Mouse (Mus musculus) kidney, embryonic 15.5 days (tissue): ENCODE data around the gene Grm8. TPM values are rescaled to one million over a fixed set of nuclear protein-coding genes. Genes with fewer than 3 reads are reported as not detected.

ENCODE experiments used
- ATAC-seq: fragments of 200-750 bp; cut with Nextera tagmentation; replicated peaks from 2 replicates; pipeline ENCODE4 v1.8.0; 2017; ENCODE audit warnings: moderate TSS enrichment; ENCODE audit not compliant: low FRiP score
- H3K27ac ChIP-seq: fragments of 300-500 bp; sonication (generic); 2 replicates; pipeline ENCODE4 v1.5.1; 2015; ENCODE audit warnings: mild to moderate bottlenecking, inconsistent platforms
- H3K27me3 ChIP-seq: fragments of 300-500 bp; sonication (generic); 2 replicates; pipeline ENCODE4 v1.6.1; 2015; ENCODE audit warnings: inconsistent platforms
- H3K36me3 ChIP-seq: fragments of 300-500 bp; sonication (generic); 2 replicates; pipeline ENCODE4 v1.6.1; 2015; ENCODE audit warnings: inconsistent platforms
- H3K4me1 ChIP-seq: fragments of 300-500 bp; sonication (generic); 2 replicates; pipeline ENCODE4 v1.6.1; 2015; ENCODE audit warnings: inconsistent platforms
- H3K4me2 ChIP-seq: fragments of 300-500 bp; sonication (generic); 2 replicates; pipeline ENCODE4 v1.6.1; 2015; ENCODE audit warnings: moderate library complexity, mild to moderate bottlenecking, inconsistent platforms
- H3K4me3 ChIP-seq: fragments of 300-500 bp; sonication (generic); replicated peaks from 2 replicates; pipeline ENCODE4 v1.5.1; 2015; ENCODE audit warnings: mild to moderate bottlenecking, inconsistent platforms
- H3K9ac ChIP-seq: fragments of 300-500 bp; sonication (generic); 2 replicates; pipeline ENCODE4 v1.6.1; 2015; ENCODE audit warnings: mild to moderate bottlenecking, inconsistent platforms
- H3K9me3 ChIP-seq: fragments of 300-500 bp; sonication (generic); replicated peaks from 2 replicates; pipeline ENCODE4 v1.6.1; 2016; ENCODE audit warnings: inconsistent platforms
- WGBS: fragments of 180-500 bp; shearing (Covaris S2); methylation state at CpG from one replicate; pipeline ENCODE4 v1.1.7; 2015; ENCODE audit warnings: mixed read lengths; 5-methylcytosine and 5-hydroxymethylcytosine counted together
- polyA plus RNA-seq: library from polyadenylated mRNA; unstranded; fragments of >200 nt; fragmentation: Nextera tagmentation; extraction: Ambion mirVana; gene quantifications from 2 replicates; pipeline ENCODE4 v1.2.1, GENCODE M21; 2015

Grm8 gene
- polyA plus RNA-seq, 1 experiment from 2014 or later, result 0.45 TPM

GRCm38 (mm10) chr6:28114916-28115315 lies 20.1 kb downstream of the Grm8 start:
- no peaks in the 10 kb centered on the region for H3K27me3 ChIP-seq
- 100% methylated on average over 1 of the region's 1 CpGs for WGBS
- no peaks in the 10 kb centered on the region for H3K4me1 ChIP-seq
- no peak overlapping the region for H3K9ac ChIP-seq
- H3K4me2 ChIP-seq, result no peak overlapping the region
- no peak overlapping the region for H3K27ac ChIP-seq
- H3K36me3 ChIP-seq, result no peaks in the 10 kb centered on the region
- no peaks in the 10 kb centered on the region for H3K9me3 ChIP-seq
- H3K4me3 ChIP-seq, result no peak overlapping the region
- ATAC-seq, result no peak

DNA sequence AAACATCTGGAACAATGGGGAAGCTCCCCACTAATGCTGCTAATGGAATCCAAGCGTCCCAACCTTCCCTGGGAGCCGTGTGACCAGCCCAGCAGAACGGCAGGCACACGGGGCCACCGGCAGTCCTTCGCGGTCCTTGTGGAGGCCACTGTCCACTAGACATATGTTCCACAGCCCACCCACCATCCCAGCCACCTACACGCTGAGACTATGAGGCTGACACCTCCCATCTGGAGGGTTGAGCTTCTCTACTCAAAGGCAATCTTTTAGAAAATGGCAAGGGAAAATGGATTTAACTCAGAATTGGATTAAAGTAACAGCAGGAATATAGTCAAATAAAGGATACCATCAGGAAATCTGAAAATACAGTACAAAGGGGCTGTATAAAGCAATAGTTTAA lies 23.4 kb downstream of the Grm8 start:
- ATAC-seq, result no peak
- no peaks in the 10 kb centered on the region for H3K36me3 ChIP-seq

GRCm38 (mm10) chr6:28102608-28103316 lies 32.2 kb downstream of the Grm8 start:
- no peaks in the 10 kb centered on the region for H3K9me3 ChIP-seq
- H3K4me3 ChIP-seq, result no peak overlapping the region
- no peaks in the 10 kb centered on the region for H3K4me1 ChIP-seq
- no peaks in the 10 kb centered on the region for H3K27me3 ChIP-seq
- 32% methylated on average over 9 of the region's 9 CpGs for WGBS
- H3K4me2 ChIP-seq, result no peak overlapping the region
- no peaks in the 10 kb centered on the region for H3K36me3 ChIP-seq
- no peak overlapping the region for H3K9ac ChIP-seq
- no peak overlapping the region for H3K27ac ChIP-seq
- no peak for ATAC-seq

More for the DNA sequence above, 23.4 kb downstream of the Grm8 start:
- H3K4me2 ChIP-seq, result no peak overlapping the region
- no peak overlapping the region for H3K27ac ChIP-seq
- WGBS, result 86% methylated on average over 8 of the region's 8 CpGs
- H3K9me3 ChIP-seq, result no peaks in the 10 kb centered on the region
- H3K4me1 ChIP-seq, result no peaks in the 10 kb centered on the region
- H3K9ac ChIP-seq, result no peak overlapping the region
- H3K4me3 ChIP-seq, result no peak overlapping the region
- no peaks in the 10 kb centered on the region for H3K27me3 ChIP-seq

DNA sequence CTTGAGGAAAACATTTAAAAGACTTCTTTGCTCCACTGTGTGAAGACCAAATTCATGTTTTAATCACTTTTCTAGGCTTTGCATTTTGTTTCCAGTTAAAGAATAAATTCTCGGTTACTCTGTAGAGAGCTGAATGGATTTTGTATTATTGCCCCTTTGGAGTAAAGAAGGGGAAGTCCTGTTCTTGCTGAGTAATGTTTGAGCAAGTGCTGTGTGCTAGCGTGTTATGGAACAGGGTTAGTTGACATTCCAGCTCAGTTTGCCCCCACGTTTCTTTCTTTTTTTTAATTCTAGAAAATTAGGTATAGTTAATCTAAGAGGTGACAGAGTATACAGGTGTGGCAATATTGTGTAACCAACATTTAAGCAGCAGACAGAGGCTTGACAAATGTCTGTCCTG lies 35.0 kb downstream of the Grm8 start:
- Histone ChIP-seq H3K4me2 (no peak overlapping the region), H3K36me3 (no peaks in the 10 kb centered on the region), H3K27me3 (no peaks in the 10 kb centered on the region), H3K4me3 (no peak overlapping the region), H3K9ac (no peak overlapping the region), H3K4me1 (no peaks in the 10 kb centered on the region), H3K9me3 (no peaks in the 10 kb centered on the region), H3K27ac (no peak overlapping the region)
- WGBS, result 85% methylated on average over 3 of the region's 3 CpGs
- ATAC-seq, result no peak

DNA sequence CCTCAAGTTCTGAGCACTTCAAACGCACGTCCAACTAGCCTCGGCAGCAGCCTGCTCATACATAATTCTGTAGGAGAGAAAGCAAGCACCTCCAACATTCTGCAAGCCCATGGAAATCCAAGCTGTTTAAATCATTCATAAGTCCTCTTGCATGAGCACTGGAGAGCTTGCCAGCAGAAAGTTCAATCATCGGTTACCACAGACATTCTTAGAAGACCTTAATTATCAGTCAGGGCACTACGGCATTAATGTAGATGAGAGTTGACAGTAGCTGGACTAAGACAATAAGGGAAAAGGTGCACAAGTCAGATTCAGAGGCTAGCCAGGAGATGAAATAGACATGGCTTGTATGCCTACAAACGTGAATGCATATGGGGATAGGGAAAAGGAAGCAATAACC lies 42.5 kb downstream of the Grm8 start:
- WGBS, result 85% methylated on average over 6 of the region's 6 CpGs
- no peaks in the 10 kb centered on the region for H3K36me3 ChIP-seq

DNA sequence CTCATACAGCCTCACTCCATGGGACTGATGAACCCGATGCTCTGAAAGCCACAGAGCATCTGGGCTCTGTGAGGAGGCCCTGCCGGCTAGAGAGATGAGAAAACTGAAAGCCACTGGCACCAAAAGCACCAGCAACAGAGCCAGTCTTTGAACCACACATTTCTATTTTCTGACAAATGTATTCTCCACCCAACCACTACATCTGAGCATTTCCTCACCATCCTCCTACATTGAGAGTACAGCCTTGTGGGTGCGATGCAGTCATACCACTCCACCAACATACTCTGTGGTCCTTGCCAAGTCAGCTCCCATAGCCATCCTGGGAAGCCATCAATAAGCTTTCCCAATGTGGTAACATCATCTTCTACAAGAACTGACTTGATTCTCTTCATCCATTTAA lies 43.1 kb downstream of the Grm8 start:
- ATAC-seq, result no peak
- no peak overlapping the region for H3K27ac ChIP-seq
- 88% methylated on average over 3 of the region's 3 CpGs for WGBS

More for the DNA sequence above, 42.5 kb downstream of the Grm8 start:
- H3K4me2 ChIP-seq, result no peak overlapping the region
- H3K27me3 ChIP-seq, result no peaks in the 10 kb centered on the region
- no peak overlapping the region for H3K4me3 ChIP-seq
- no peaks in the 10 kb centered on the region for H3K9me3 ChIP-seq
- no peak overlapping the region for H3K27ac ChIP-seq
- no peak for ATAC-seq
- no peaks in the 10 kb centered on the region for H3K4me1 ChIP-seq
- H3K9ac ChIP-seq, result no peak overlapping the region

DNA sequence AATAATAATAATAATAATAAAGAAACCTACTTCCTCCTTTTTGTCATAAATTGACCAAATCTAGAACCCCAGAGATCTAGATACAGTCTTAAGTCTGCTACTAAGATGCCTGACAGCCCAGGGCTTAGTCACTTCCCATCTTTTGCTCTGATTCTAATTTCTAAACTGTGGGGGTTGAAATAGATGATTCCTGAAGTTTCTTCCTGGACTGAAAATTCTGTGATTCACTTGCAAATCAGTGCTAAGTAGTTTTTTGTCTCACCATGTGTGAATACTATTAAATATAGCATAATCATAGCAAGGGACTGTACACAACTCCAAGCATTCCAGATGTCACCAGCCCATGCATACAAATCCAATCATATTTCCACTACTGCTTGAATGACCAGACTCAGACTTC lies 44.0 kb downstream of the Grm8 start:
- Histone ChIP-seq H3K4me3 (no peak overlapping the region), H3K9me3 (no peaks in the 10 kb centered on the region), H3K4me1 (no peaks in the 10 kb centered on the region), H3K36me3 (no peaks in the 10 kb centered on the region), H3K27ac (no peak overlapping the region), H3K9ac (no peak overlapping the region), H3K27me3 (no peaks in the 10 kb centered on the region), H3K4me2 (no peak overlapping the region)
- ATAC-seq, result no peak

More for the DNA sequence above, 43.1 kb downstream of the Grm8 start:
- Histone ChIP-seq H3K36me3 (no peaks in the 10 kb centered on the region), H3K27me3 (no peaks in the 10 kb centered on the region), H3K9me3 (no peaks in the 10 kb centered on the region), H3K4me2 (no peak overlapping the region), H3K4me3 (no peak overlapping the region), H3K4me1 (no peaks in the 10 kb centered on the region), H3K9ac (no peak overlapping the region)

- no peak overlapping the region for H3K4me3 ChIP-seq
- peaks cover 7% of the 10 kb centered on the region for H3K4me1 ChIP-seq
- H3K4me2 ChIP-seq, result no peak overlapping the region
- H3K9ac ChIP-seq, result no peak overlapping the region
- 27% methylated on average over 3 of the region's 3 CpGs for WGBS
- no peaks in the 10 kb centered on the region for H3K36me3 ChIP-seq
- no peaks in the 10 kb centered on the region for H3K27me3 ChIP-seq
- H3K27ac ChIP-seq, result no peak overlapping the region
- no peak for ATAC-seq
- no peaks in the 10 kb centered on the region for H3K9me3 ChIP-seq
Observed at GRCm38 (mm10) chr6:28075534-28075933, 59.4 kb downstream of the Grm8 start.

DNA sequence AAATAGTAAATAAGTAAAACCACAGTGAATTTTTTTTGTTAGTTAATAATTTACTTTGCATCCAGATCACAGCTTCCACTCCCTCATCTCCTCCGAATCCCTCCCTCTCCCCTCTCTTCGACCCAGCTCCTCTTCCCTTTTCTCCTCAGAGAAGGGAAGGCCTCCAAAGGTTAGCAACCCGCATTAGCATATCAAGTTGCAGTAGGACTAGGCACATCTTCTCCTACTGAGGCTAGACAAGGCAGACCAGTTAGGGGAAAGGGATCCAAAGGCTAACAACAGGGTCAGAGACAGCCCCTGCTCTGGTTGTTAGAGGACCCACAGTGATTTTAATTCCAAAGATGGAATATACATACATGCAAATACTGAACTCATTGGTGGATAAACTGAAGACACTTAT lies 60.5 kb downstream of the Grm8 start:
- Histone ChIP-seq H3K4me2 (no peak overlapping the region), H3K4me1 (peaks cover 7% of the 10 kb centered on the region), H3K9ac (no peak overlapping the region), H3K4me3 (no peak overlapping the region), H3K27ac (no peak overlapping the region), H3K27me3 (no peaks in the 10 kb centered on the region), H3K9me3 (no peaks in the 10 kb centered on the region), H3K36me3 (no peaks in the 10 kb centered on the region)
- peak; percentile 59 for ATAC-seq
- 42% methylated on average over 3 of the region's 3 CpGs for WGBS

- WGBS, result 75% methylated on average over 2 of the region's 2 CpGs
- Histone ChIP-seq H3K9ac (no peak overlapping the region), H3K4me2 (no peak overlapping the region), H3K27ac (no peak overlapping the region), H3K27me3 (no peaks in the 10 kb centered on the region), H3K4me1 (no peaks in the 10 kb centered on the region), H3K4me3 (no peak overlapping the region), H3K9me3 (no peaks in the 10 kb centered on the region), H3K36me3 (no peaks in the 10 kb centered on the region)
- ATAC-seq, result no peak
Observed at GRCm38 (mm10) chr6:28051966-28052365, 83.0 kb downstream of the Grm8 start.

DNA sequence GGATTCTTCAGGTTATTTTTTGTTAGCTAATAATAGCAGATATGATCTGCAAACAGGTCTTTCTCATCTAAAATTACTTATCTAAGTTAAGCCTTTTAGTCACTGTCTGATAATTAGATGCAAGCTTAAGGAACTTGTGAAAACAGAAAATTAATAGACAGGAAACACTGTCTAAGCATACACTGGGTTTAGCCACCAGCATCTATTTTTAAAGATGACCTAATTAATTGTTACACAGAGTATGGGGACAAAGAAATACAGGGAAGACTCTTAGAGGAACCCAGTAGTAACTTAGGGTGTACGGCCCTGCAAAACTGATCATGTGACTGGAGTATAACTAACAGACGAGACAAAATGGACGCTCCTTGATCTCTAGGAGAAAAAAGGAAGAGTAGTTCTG lies 92.6 kb downstream of the Grm8 start:
- Histone ChIP-seq H3K4me1 (no peaks in the 10 kb centered on the region), H3K36me3 (no peaks in the 10 kb centered on the region), H3K9ac (no peak overlapping the region), H3K27me3 (no peaks in the 10 kb centered on the region), H3K4me2 (no peak overlapping the region), H3K4me3 (no peak overlapping the region), H3K27ac (no peak overlapping the region), H3K9me3 (no peaks in the 10 kb centered on the region)
- ATAC-seq, result no peak
- 82% methylated on average over 3 of the region's 3 CpGs for WGBS

DNA sequence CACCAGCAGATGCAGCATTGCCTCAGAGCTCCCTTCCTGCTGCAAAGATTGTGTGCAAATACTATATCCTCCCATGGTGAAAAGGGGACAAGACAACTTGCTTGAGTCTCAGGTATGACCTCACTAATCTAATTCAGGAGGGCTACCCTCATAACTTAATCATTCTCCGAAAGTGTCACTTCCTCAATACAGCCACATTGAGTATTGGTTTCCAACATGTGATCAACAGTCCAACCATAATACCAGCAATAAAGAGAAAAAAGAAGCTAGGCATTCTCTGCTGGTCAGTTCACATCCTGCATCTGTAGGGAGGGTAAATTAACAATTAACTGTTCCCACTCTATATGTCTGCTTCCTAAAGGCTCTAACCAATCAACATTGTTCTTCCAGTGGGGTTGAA lies 94.2 kb downstream of the Grm8 start:
- no peak overlapping the region for H3K27ac ChIP-seq
- H3K27me3 ChIP-seq, result no peaks in the 10 kb centered on the region
- WGBS, result 89% methylated on average over 1 of the region's 1 CpGs
- no peak overlapping the region for H3K9ac ChIP-seq
- H3K9me3 ChIP-seq, result no peaks in the 10 kb centered on the region
- no peaks in the 10 kb centered on the region for H3K36me3 ChIP-seq
- no peak overlapping the region for H3K4me2 ChIP-seq
- ATAC-seq, result no peak
- no peaks in the 10 kb centered on the region for H3K4me1 ChIP-seq
- no peak overlapping the region for H3K4me3 ChIP-seq

DNA sequence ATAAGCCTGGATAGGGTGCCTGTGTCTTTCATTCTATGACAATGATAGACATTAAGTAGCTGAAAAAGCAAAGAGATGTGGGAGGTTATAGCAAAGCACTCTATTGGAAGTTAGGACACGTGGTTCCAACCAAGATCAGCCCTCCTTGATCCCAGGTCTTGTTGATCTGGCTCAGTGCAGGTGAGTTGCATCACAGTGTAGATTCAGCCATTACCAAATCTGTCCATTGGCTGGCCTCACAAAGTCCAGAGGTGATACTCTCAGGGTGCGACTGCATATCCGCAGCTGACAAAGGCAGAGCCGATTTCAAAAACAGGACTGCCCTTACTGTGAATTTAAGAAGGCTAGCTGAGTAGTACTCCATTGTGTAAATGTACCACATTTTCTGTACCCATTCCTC lies 103.0 kb downstream of the Grm8 start:
- no peaks in the 10 kb centered on the region for H3K27me3 ChIP-seq
- H3K9me3 ChIP-seq, result no peaks in the 10 kb centered on the region
- H3K4me1 ChIP-seq, result no peaks in the 10 kb centered on the region
- ATAC-seq, result no peak
- H3K4me3 ChIP-seq, result no peak overlapping the region
- WGBS, result 92% methylated on average over 4 of the region's 4 CpGs
- no peaks in the 10 kb centered on the region for H3K36me3 ChIP-seq
- no peak overlapping the region for H3K27ac ChIP-seq
- no peak overlapping the region for H3K4me2 ChIP-seq
- H3K9ac ChIP-seq, result no peak overlapping the region
